ENCODE assay signal across 8 mouse cellular contexts in genomic region chr6:84009172-84009872, GRCm38 (mm10). TPM values are rescaled to one million over a fixed set of nuclear protein-coding genes. Genes with fewer than 3 reads are reported as not detected.
DNase-seq lines count a peak whose midpoint lies in the region; ATAC-seq and TF ChIP-seq lines count a peak whose summit lies in the region.

No protein-coding gene starts in this region.

- no peak for TF ChIP-seq CTCF in E14TG2a.4 (conservative IDR thresholded peaks at IDR 0.05; ENCODE audit: low read length)

- DNase-seq in embryonic facial prominence, embryonic 11.5 days (ENCODE audit: low spot score), result no peak
- DNase-seq in heart, postnatal 4 days, result peak; percentile 59
- no peak for DNase-seq in frontal cortex, adult 2 months (ENCODE audit: extremely low spot score in 1 of 2, low spot score in 1 of 2)
- DNase-seq in cerebellum, adult 9-11 months, result no peak
- no peak for DNase-seq in B cell, adult 2 months

- H3K9ac ChIP-seq in embryonic facial prominence, embryonic 11.5 days (replicated peaks; ENCODE audit: low read length), result no peak overlapping the region
- H3K9ac ChIP-seq in liver, embryonic 12.5 days, result no peak overlapping the region

- H3K27me3 ChIP-seq in E14TG2a.4 (ENCODE audit: insufficient read depth, low read length), result peaks cover 22% of the 10 kb centered on the region
- H3K27me3 ChIP-seq in embryonic facial prominence, embryonic 11.5 days (ENCODE audit: control insufficient read depth, insufficient read depth, low read length), result peaks cover 7% of the 10 kb centered on the region
- H3K27me3 ChIP-seq in liver, embryonic 12.5 days (replicated peaks), result peaks cover 45% of the 10 kb centered on the region

- WGBS in embryonic facial prominence, embryonic 11.5 days, result 19% methylated on average over 8 of the region's 8 CpGs
- 25% methylated on average over 8 of the region's 8 CpGs for WGBS in liver, embryonic 12.5 days (ENCODE audit: insufficient replicate concordance)

- peak overlapping the region; percentile 74 for H3K4me3 ChIP-seq in E14TG2a.4 (replicated peaks; ENCODE audit: low read length)
- H3K4me3 ChIP-seq in embryonic facial prominence, embryonic 11.5 days (ENCODE audit: low read depth, low read length), result peak overlapping the region; percentile 35
- H3K4me3 ChIP-seq in liver, embryonic 12.5 days, result peak overlapping the region; percentile 36; the same call in 1 of the 2 replicates

- 0 out of 2 replicates have a peak, but pooled peaks have one; percentile 29 for ATAC-seq in embryonic facial prominence, embryonic 11.5 days (replicated peaks; ENCODE audit: insufficient number of reproducible peaks, low FRiP score, low TSS enrichment, low read depth)
- ATAC-seq in liver, embryonic 12.5 days, result no peak
- ATAC-seq in monocyte, adult 5-6 weeks (replicated peaks; ENCODE audit: insufficient number of reproducible peaks, low FRiP score, low TSS enrichment, poor library complexity, severe bottlenecking), result no peak

- no peaks in the 10 kb centered on the region for H3K36me3 ChIP-seq in E14TG2a.4 (ENCODE audit: insufficient read depth, low read length)
- no peaks in the 10 kb centered on the region for H3K36me3 ChIP-seq in embryonic facial prominence, embryonic 11.5 days (replicated peaks; ENCODE audit: control insufficient read depth, insufficient read depth, low read depth, low read length)
- no peaks in the 10 kb centered on the region for H3K36me3 ChIP-seq in liver, embryonic 12.5 days

- peak overlapping the region; percentile 75 for H3K4me2 ChIP-seq in embryonic facial prominence, embryonic 11.5 days (ENCODE audit: low read depth, low read length)
- peak overlapping the region; percentile 57 for H3K4me2 ChIP-seq in liver, embryonic 12.5 days

- 0 out of 2 replicates have a peak overlapping the region, but pooled peaks have one; percentile 16 for H3K27ac ChIP-seq in embryonic facial prominence, embryonic 11.5 days (replicated peaks; ENCODE audit: low read depth, low read length)
- no peak overlapping the region for H3K27ac ChIP-seq in liver, embryonic 12.5 days

- peaks cover 54% of the 10 kb centered on the region for H3K4me1 ChIP-seq in E14TG2a.4 (replicated peaks; ENCODE audit: low read depth, low read length)
- H3K4me1 ChIP-seq in embryonic facial prominence, embryonic 11.5 days (ENCODE audit: control insufficient read depth, insufficient read depth, low read length), result peaks cover 13% of the 10 kb centered on the region
- peaks cover 10% of the 10 kb centered on the region for H3K4me1 ChIP-seq in liver, embryonic 12.5 days

- no peaks in the 10 kb centered on the region for H3K9me3 ChIP-seq in E14TG2a.4 (ENCODE audit: low read length)
- H3K9me3 ChIP-seq in embryonic facial prominence, embryonic 11.5 days (replicated peaks; ENCODE audit: control insufficient read depth, low read length), result no peaks in the 10 kb centered on the region
- no peaks in the 10 kb centered on the region for H3K9me3 ChIP-seq in liver, embryonic 12.5 days (replicated peaks)

RNA-seq across cellular contexts. Expression of gene Dysf, which starts 0.9 kb away (rescaled TPM):
- polyA plus RNA-seq in embryonic facial prominence, embryonic 11.5 days (2014; fragmentation: Nextera tagmentation; extraction: Ambion mirVana), result 5.6 and 7.8 TPM in 2 replicates
- 100 to 1,000 TPM in 1 of 2 experiments, 10 to 100 TPM in 1; 96.4 to 109 TPM for total RNA-seq in heart, postnatal 4 days (2021)
- 2.8 and 3.4 TPM in 2 replicates for polyA plus RNA-seq in liver, embryonic 12.5 days (2016; fragmentation: Nextera tagmentation; extraction: Ambion mirVana)
- total RNA-seq in monocyte, adult 5-6 weeks (2017), result not detected in 3 replicates
- polyA plus RNA-seq in frontal cortex, adult 2 months (2012; rRNA removed), result 4.5 and 6.6 TPM in 2 replicates
